Mouse (Mus musculus): ENCODE measurements around the gene Rpl31.

- TF ChIP-seq ZNF384 (IDR thresholded peaks at IDR 0.05; ENCODE audit: low read depth, low read length) (no peak), MAFK (IDR thresholded peaks at IDR 0.05; ENCODE audit: insufficient read depth, low read depth, low read length) (no peak)
These were observed 31.6 kb downstream of the Rpl31 start for GRCm38 (mm10) chr1:39399228-39399627.
